Mouse (Mus musculus): ENCODE results near the gene Sgms1. TPM values are rescaled to one million over a fixed set of nuclear protein-coding genes. Genes with fewer than 3 reads are reported as not detected.

The Sgms1 gene
- polyA plus RNA-seq, 1 experiment: 8.5 TPM

DNA sequence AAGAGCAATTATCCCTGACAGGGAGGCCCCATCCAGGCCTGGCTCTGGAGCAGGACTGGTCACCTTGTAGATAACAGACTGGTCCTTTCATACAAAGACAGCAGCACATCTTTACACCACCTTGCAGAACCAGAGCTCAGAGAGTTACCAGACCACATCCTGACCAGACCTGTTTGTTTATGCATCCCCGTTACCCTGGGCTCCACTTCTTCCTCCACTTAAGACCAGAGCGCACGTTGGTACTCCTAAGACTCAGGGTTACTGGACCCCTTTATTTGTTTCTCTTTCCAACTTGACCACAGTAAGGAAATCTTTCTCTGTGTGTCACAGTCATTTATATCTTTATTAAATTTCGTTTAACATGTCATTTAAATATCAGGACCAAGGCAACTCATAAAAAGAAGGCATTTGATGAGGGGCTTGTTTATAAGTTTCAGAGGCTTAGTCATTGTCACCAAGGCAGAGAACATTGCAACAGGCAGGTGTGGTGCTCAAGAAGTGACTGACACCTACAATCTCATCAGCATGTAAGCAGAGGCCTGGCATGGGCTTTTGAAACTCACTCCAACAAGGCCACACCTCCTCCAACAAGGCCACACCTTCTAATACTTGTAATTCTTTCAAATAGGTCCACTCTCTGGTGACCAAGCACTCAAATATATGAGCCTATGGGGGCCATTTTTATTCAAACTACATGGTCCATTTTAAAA lies 132.7 kb downstream of the Sgms1 start:
- Histone ChIP-seq H3K79me2 (ENCODE audit: control insufficient read depth, insufficient read depth) (no peaks in the 10 kb centered on the region), H3K4me3 (no peak overlapping the region), H3K4me2 (ENCODE audit: low read depth) (no peak overlapping the region), H3K27me3 (ENCODE audit: control insufficient read depth, insufficient read depth, insufficient read length) (no peaks in the 10 kb centered on the region), H3ac (ENCODE audit: control insufficient read depth, insufficient read length) (no peak overlapping the region), H3K36me3 (ENCODE audit: control insufficient read depth, insufficient read depth) (no peaks in the 10 kb centered on the region)
- TF ChIP-seq CEBPB (IDR thresholded peaks at IDR 0.05; ENCODE audit: insufficient read depth, poor library complexity, severe bottlenecking) (no peak), TCF12 (IDR thresholded peaks at IDR 0.05; ENCODE audit: insufficient read depth, poor library complexity, severe bottlenecking) (no peak), MAX (IDR thresholded peaks at IDR 0.05; ENCODE audit: low read depth) (no peak), POLR2A (IDR thresholded peaks at IDR 0.05; ENCODE audit: insufficient read length, low read depth) (no peak), SRF (IDR thresholded peaks at IDR 0.05; ENCODE audit: control insufficient read depth, insufficient read length, low read depth) (no peak), POLR2AphosphoS2 (IDR thresholded peaks at IDR 0.05; ENCODE audit: insufficient read length, low read depth) (no peak)

GRCm38 (mm10) chr19:32255429-32256185 lies 133.9 kb downstream of the Sgms1 start:
- H3K4me3 ChIP-seq: no peak overlapping the region
- TF ChIP-seq TCF3 (IDR thresholded peaks at IDR 0.05; ENCODE audit: insufficient read length, low read depth) (no peak), E2F4 (IDR thresholded peaks at IDR 0.05; ENCODE audit: insufficient read depth) (no peak), POLR2AphosphoS2 (IDR thresholded peaks at IDR 0.05; ENCODE audit: insufficient read length, low read depth) (no peak), MYOG (IDR thresholded peaks at IDR 0.05; ENCODE audit: control insufficient read depth in 1 of 3, insufficient read depth in 1 of 3, insufficient read length in 2 of 3, low read depth in 2 of 3) (no peak), CEBPB (IDR thresholded peaks at IDR 0.05; ENCODE audit: insufficient read depth, poor library complexity, severe bottlenecking) (no peak), MYOD1 (IDR thresholded peaks at IDR 0.05; ENCODE audit: control insufficient read depth in 1 of 3, insufficient read length in 2 of 3, low read depth in 2 of 3) (no peak), SRF (IDR thresholded peaks at IDR 0.05; ENCODE audit: control insufficient read depth, insufficient read length, low read depth) (no peak), REST (IDR thresholded peaks at IDR 0.05; ENCODE audit: insufficient read depth, insufficient read length) (no peak), POLR2A (IDR thresholded peaks at IDR 0.05; ENCODE audit: insufficient read length, low read depth) (no peak), TCF12 (IDR thresholded peaks at IDR 0.05; ENCODE audit: insufficient read depth, poor library complexity, severe bottlenecking) (no peak), USF1 (IDR thresholded peaks at IDR 0.05; ENCODE audit: low read depth) (no peak), MAX (IDR thresholded peaks at IDR 0.05; ENCODE audit: low read depth) (no peak)
- no peaks in the 10 kb centered on the region for H3K36me3 ChIP-seq (ENCODE audit: control insufficient read depth, insufficient read depth)
- no peak overlapping the region for H3K4me2 ChIP-seq (ENCODE audit: low read depth)
- H3K79me2 ChIP-seq (ENCODE audit: control insufficient read depth, insufficient read depth): no peaks in the 10 kb centered on the region
- H3K27me3 ChIP-seq (ENCODE audit: control insufficient read depth, insufficient read depth, insufficient read length): no peaks in the 10 kb centered on the region
- H3ac ChIP-seq (ENCODE audit: control insufficient read depth, insufficient read length): no peak overlapping the region

DNA sequence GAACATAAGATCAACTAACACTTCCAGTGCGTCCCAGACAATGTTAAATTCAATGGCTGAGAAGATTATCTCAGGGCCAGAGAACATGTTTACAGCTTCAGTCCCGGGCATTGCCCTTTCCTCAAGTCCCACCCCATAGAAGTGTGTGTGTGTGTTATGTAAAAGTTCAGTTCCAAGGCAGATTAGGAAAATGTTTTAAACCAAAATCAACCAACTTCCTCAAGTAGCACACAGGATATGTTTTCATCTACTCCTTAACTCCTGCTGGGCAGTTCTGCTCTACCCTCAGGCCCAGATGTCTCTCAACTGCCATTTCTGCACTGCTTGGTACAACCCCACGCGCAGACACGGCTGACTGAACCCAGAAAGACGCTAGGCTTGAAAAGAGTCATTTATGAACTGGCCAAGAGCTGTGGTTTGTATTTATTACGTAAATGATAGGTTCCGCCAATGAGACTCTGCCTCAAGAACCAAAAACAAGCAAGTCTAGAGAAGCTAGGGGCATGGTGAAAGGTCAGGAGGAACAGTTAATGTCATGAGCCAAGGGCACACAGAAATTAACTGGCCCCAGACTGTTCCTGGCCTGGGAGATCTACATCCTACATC lies 134.7 kb downstream of the Sgms1 start:
- Histone ChIP-seq H3K4me3 (no peak overlapping the region), H3ac (ENCODE audit: control insufficient read depth, insufficient read length) (no peak overlapping the region), H3K79me2 (ENCODE audit: control insufficient read depth, insufficient read depth) (no peaks in the 10 kb centered on the region), H3K4me2 (ENCODE audit: low read depth) (no peak overlapping the region), H3K27me3 (ENCODE audit: control insufficient read depth, insufficient read depth, insufficient read length) (no peaks in the 10 kb centered on the region), H3K36me3 (ENCODE audit: control insufficient read depth, insufficient read depth) (no peaks in the 10 kb centered on the region)
- TF ChIP-seq MAX (IDR thresholded peaks at IDR 0.05; ENCODE audit: low read depth): no peak
- TF ChIP-seq TCF3 (IDR thresholded peaks at IDR 0.05; ENCODE audit: insufficient read length, low read depth): no peak
- no peak for TF ChIP-seq POLR2AphosphoS2 (IDR thresholded peaks at IDR 0.05; ENCODE audit: insufficient read length, low read depth)
- TF ChIP-seq POLR2A (IDR thresholded peaks at IDR 0.05; ENCODE audit: insufficient read length, low read depth): no peak
- TF ChIP-seq MYOD1 (IDR thresholded peaks at IDR 0.05; ENCODE audit: control insufficient read depth in 1 of 3, insufficient read length in 2 of 3, low read depth in 2 of 3): no peak

DNA sequence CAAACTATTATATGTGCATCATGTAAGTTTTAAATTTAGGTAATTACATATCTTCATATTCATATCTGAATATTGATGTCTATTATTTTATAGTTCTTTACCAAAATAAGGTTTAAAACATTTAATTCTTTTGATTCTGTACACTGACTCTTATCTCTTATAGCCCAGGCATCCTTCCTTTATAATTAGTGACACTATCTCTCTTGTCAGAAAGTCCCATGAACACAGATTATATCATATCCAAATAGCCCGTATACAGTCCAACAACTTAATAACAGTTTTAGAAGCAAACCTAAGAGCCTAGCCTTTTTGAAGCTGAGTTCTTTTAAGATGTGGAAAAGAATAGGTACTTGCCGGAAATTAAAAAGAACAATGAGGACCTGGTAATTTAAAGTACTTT lies 135.3 kb downstream of the Sgms1 start:
- Histone ChIP-seq H3K4me2 (ENCODE audit: low read depth) (no peak overlapping the region), H3K36me3 (ENCODE audit: control insufficient read depth, insufficient read depth) (no peaks in the 10 kb centered on the region), H3K79me2 (ENCODE audit: control insufficient read depth, insufficient read depth) (no peaks in the 10 kb centered on the region), H3ac (ENCODE audit: control insufficient read depth, insufficient read length) (no peak overlapping the region), H3K4me3 (no peak overlapping the region), H3K27me3 (ENCODE audit: control insufficient read depth, insufficient read depth, insufficient read length) (no peaks in the 10 kb centered on the region)
- TF ChIP-seq MAX (IDR thresholded peaks at IDR 0.05; ENCODE audit: low read depth) (no peak), CEBPB (IDR thresholded peaks at IDR 0.05; ENCODE audit: insufficient read depth, poor library complexity, severe bottlenecking) (no peak), E2F4 (IDR thresholded peaks at IDR 0.05; ENCODE audit: insufficient read depth) (no peak), SRF (IDR thresholded peaks at IDR 0.05; ENCODE audit: control insufficient read depth, insufficient read length, low read depth) (no peak), MYOG (IDR thresholded peaks at IDR 0.05; ENCODE audit: control insufficient read depth in 1 of 3, insufficient read depth in 1 of 3, insufficient read length in 2 of 3, low read depth in 2 of 3) (no peak), REST (IDR thresholded peaks at IDR 0.05; ENCODE audit: insufficient read depth, insufficient read length) (no peak), MYOD1 (IDR thresholded peaks at IDR 0.05; ENCODE audit: control insufficient read depth in 1 of 3, insufficient read length in 2 of 3, low read depth in 2 of 3) (no peak), TCF3 (IDR thresholded peaks at IDR 0.05; ENCODE audit: insufficient read length, low read depth) (no peak), USF1 (IDR thresholded peaks at IDR 0.05; ENCODE audit: low read depth) (no peak), TCF12 (IDR thresholded peaks at IDR 0.05; ENCODE audit: insufficient read depth, poor library complexity, severe bottlenecking) (no peak), POLR2AphosphoS2 (IDR thresholded peaks at IDR 0.05; ENCODE audit: insufficient read length, low read depth) (no peak), POLR2A (IDR thresholded peaks at IDR 0.05; ENCODE audit: insufficient read length, low read depth) (no peak)

Measured in myocyte (in vitro differentiated cells).